Mouse (Mus musculus) kidney, postnatal 4 days (tissue): ENCODE measurements around the gene Cramp1l.
A peak's percentile ranks its signal among the peaks of the same experiment; 100 is the strongest.
"Not testable (repeated sequence)": the region's sequence is repeated elsewhere in the genome, so short reads cannot be mapped to it uniquely, and the experiment has no call there.

Experiments
- DNase-seq, 2 experiments: peaks; one replicate each; pipeline ENCODE4 v3.0.0; 2021; ENCODE audit warnings: mixed read lengths in 2 of 2

The Cramp1l gene

GRCm38 (mm10) chr17:24959371-24959770 is 56.2 kb downstream of the Cramp1l start:
- no peak for DNase-seq

- DNase-seq = peak; percentile 25 to 56
Observed at GRCm38 (mm10) chr17:24953291-24953690, 62.3 kb downstream of the Cramp1l start.

- no peak for DNase-seq
Observed at GRCm38 (mm10) chr17:24950671-24951070, 64.9 kb downstream of the Cramp1l start.

- no peak for DNase-seq
Observed at GRCm38 (mm10) chr17:24948204-24948603, 67.4 kb downstream of the Cramp1l start.

- DNase-seq = not testable (repeated sequence)
Observed at GRCm38 (mm10) chr17:24943589-24943988, 72.0 kb downstream of the Cramp1l start.

GRCm38 (mm10) chr17:24943036-24943435 is 72.6 kb downstream of the Cramp1l start:
- DNase-seq = no peak

GRCm38 (mm10) chr17:24942453-24942852 is 73.1 kb downstream of the Cramp1l start:
- DNase-seq = peak; percentile 74 to 80

GRCm38 (mm10) chr17:24937266-24937665 is 78.3 kb downstream of the Cramp1l start:
- DNase-seq = no peak

- peak; percentile 96 to 97 for DNase-seq
Observed at GRCm38 (mm10) chr17:24936259-24937237, 79.0 kb downstream of the Cramp1l start, which contains the start of gene Mapk8ip3. Gene Mapk8ip3 (minus strand): TSS chr17:24936977.

GRCm38 (mm10) chr17:24935666-24936065 is 79.9 kb downstream of the Cramp1l start:
- no peak for DNase-seq

- no peak for DNase-seq
Observed at GRCm38 (mm10) chr17:24934926-24935325, 80.7 kb downstream of the Cramp1l start.

- DNase-seq = no peak
Observed at GRCm38 (mm10) chr17:24933163-24933562, 82.4 kb downstream of the Cramp1l start.

GRCm38 (mm10) chr17:24932431-24932830 is 83.2 kb downstream of the Cramp1l start:
- no peak for DNase-seq

GRCm38 (mm10) chr17:24929506-24929905 is 86.1 kb downstream of the Cramp1l start:
- no peak for DNase-seq

- no peak for DNase-seq
Observed at GRCm38 (mm10) chr17:24923246-24923645, 92.3 kb downstream of the Cramp1l start.

GRCm38 (mm10) chr17:24913984-24914383 is 101.6 kb downstream of the Cramp1l start:
- no peak for DNase-seq
